Mouse (Mus musculus) right cerebral cortex, postnatal 10 days (tissue): Measurements from ENCODE around the gene Fam228b.
A peak's percentile ranks its signal among the peaks of the same experiment; 100 is the strongest.
"Not testable (repeated sequence)": the region's sequence is repeated elsewhere in the genome, so short reads cannot be mapped to it uniquely, and the experiment has no call there.

Experiments used
- DNase-seq, 2 experiments: peaks; one replicate each; pipeline ENCODE4 v3.0.0; 2021; ENCODE audit warnings: low spot score in 2 of 2

Fam228b gene

DNA sequence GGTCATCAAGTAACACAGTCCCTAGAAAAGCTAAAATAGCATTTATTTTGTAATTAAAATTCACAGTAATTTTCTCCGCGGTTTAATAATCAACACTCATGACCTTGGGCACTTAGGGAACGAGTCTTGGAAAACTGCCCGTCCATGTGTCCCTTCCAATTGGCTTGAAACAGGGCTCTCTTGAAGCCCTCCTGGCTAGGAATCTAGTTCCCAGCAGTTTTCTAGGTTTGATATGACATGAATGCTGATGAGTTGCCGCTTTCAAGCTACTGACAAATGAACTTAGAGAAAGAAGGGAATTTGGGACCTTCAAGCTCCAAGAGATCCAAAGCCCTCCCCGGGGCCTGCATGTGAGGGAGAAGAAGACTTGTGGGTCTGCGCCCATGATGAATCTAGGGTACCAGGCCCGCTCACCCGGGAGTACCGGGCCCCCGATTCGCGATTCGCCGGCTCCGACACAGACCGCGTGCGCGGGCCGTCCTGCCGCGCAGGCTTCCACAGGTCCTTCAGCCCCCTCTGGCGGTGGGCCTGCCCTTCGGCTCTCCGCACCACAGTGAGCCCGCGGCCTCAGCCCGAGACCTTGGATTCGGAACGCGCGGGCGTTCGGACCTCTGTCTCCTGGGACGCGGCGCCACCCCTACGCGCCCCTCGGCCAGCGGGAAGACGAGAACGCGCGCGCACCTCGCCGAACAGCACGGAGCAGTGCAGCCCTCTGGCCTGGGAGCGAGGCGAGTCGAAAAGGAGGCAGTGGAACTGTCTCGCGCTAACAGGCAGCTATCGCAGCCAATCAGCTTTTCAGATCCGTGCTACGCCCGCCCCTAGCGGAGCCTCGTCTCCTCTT is at the start of gene Fam228b, which contains the start of gene Pfn4:
Fam228b (minus strand) TSS at position 776 of the 841 bp plus-strand sequence.
Pfn4 (plus strand) TSS at position 531 of the 841 bp plus-strand sequence.
- DNase-seq = peak; percentile 97 to 98

- DNase-seq = peak; percentile 98 to 99
Observed at GRCm38 (mm10) chr12:4817361-4818101, 48.5 kb upstream of the Fam228b start, which contains the start of gene Sf3b6. Gene Sf3b6, plus strand, starts transcription at chr12:4817544.

- no peak for DNase-seq
Observed at GRCm38 (mm10) chr12:4816680-4817360, 47.8 kb upstream of the Fam228b start.

- no peak for DNase-seq
Observed at GRCm38 (mm10) chr12:4813636-4814035, 44.6 kb upstream of the Fam228b start.

DNA sequence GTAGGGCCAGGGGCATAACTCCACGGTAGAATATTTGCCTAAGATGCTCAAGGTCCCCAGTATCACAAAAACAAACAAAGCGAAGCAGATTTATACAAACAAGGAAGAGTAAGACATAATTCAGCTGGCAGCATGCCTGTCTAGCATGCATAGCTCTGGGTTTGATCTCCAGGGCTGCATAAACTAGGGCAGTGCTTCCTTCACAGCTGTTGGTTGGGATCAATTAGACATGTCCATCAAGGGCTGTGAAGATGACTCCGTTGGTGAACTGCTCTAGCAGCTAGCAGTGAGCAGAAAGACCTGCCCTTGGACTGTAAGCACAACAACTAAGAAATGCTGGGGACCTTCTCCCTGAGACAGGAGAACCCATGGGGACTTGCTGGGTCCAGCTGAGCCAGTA is 42.6 kb upstream of the Fam228b start:
- DNase-seq = no peak

DNA sequence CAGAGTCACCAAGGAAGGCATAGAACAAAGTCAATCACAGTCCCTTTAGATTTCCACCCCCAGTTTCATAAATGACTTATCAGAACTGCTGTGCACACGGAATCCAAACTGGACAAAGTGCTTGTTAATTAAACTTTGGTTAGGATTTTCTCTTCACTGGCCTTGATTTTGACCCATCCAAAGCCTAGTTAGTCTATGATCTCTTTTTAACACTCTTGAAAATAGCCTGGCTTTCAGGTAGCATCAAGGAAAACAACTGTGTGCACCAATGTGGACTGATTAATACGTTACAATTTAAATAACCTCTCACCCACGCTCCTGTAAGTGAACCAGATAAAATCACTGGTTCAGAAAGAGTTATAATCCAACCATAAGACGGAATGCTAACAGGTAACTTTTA is 42.0 kb upstream of the Fam228b start:
- DNase-seq = no peak

DNA sequence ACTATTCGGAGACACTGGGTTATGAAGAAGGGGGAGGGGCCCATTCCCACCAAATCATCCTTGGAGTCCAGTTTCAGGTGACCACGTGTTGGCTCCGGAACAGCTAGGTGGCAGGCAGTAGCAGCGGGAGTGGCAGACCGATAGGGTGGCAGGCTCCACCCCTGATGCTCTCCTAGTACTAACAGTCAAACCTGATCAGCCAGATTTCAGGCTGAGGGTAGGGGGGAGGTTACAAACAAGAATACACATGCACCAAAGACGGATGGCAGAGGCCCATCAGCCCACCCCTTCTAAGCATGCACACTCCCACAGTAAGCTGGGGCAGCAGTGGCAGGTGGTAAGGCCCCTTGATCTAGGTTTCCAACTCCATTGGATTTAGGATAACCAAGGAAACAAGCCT is 28.4 kb upstream of the Fam228b start:
- DNase-seq = not testable (repeated sequence)

DNA sequence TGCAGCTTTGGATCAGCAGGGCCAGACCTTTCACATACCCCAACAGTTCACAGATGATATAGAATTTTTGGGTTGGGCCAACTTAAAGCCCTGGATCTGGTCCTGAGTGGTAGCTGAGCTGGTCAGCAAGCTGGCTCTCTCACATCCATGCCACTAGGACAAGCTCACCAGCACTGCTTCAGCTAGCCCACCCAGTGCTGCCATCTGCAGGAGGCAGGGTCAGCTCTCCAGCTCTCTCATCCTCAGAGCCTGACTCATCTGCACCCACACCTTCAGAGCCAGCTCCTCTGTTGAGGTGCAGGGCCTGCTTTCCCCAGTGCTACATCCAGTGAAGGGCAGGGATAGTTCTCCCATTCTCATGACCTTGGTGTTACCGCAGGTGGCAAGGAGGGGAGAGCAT is 24.7 kb upstream of the Fam228b start:
- DNase-seq = peak in 1 of 2 experiments; percentile 38

DNA sequence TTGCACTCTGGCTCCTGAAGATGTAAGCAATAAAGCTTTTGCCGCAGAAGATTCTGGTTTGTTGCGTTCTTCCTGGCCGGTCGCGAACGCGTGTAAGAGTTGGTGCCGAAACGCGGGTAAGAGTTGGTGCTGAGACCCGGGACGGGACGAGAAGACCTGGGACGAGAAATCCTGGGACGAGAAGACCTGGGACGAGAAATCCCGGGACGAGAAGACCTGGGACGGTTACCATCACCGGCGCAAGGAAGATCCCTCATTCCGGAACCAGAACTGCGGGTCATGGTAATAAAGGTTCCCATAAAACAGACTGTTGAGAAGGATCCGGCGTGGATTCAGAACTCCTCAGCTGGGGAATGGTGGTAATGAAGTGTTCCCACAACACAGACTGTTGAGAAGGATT is 19.1 kb upstream of the Fam228b start:
- DNase-seq = not testable (repeated sequence)

DNA sequence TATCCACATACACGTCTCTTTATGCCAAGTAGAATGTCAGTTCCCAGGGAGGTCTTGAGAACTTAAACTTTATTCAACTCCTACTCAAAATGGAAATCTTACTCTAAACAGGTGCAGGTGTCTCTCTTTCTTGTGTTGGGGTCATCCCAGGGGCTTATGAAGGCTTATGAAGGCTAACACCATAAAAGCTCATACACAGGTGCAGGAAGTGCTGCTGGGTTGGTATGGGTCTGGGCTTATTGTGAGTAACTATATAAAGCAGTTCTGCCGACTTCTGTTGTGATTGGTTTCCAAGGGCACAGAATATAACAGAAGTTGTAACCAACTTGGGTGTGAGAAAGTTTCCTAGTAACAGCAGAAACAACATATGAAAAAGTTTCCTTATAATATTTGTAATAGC is 15.4 kb upstream of the Fam228b start:
- no peak for DNase-seq

- DNase-seq = no peak
Observed at GRCm38 (mm10) chr12:4783598-4783997, 14.5 kb upstream of the Fam228b start.

- DNase-seq = not testable (repeated sequence)
Observed at GRCm38 (mm10) chr12:4781725-4782404, 12.8 kb upstream of the Fam228b start.

DNA sequence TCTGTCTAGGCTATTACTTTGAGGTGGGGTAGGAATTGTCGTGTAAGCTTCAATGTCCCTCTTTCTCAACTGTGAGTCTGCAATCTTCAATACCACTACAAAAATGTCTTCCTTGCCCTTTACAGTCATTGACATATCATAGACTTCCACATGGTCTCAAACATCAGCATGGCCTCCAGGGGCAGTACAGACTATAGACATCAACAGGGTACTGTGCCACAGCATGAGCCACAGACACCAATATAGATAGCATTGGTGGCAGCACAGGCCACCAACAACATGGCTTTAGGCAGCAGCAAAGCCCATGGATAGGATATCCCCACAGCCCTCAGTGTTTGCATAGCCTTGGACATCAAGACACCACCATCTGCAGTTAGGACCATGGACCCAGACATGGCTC is 12.2 kb upstream of the Fam228b start:
- DNase-seq = no peak

- no peak for DNase-seq
Observed at GRCm38 (mm10) chr12:4780245-4780644, 11.2 kb upstream of the Fam228b start.

DNA sequence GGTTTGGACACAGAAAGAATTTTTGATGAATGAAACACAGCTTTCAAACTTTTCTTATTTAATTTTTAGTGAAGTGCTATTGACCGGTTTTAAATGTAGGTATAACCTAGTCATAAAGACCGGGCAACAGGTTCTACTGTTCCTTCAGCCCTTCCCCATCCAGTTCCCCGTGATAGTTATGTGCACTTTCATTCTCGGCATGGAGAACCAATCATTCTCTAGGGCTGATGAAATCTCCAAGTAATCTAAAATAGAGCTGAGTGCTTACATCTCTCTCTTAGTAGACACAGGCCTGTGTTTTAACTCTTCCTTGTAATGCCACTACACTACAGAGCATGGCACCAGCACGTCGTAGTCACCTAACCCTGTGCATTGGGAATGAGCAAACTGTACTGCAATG is 8.7 kb upstream of the Fam228b start:
- DNase-seq = no peak

- no peak for DNase-seq
Observed at GRCm38 (mm10) chr12:4775588-4775949, 6.5 kb upstream of the Fam228b start.

DNA sequence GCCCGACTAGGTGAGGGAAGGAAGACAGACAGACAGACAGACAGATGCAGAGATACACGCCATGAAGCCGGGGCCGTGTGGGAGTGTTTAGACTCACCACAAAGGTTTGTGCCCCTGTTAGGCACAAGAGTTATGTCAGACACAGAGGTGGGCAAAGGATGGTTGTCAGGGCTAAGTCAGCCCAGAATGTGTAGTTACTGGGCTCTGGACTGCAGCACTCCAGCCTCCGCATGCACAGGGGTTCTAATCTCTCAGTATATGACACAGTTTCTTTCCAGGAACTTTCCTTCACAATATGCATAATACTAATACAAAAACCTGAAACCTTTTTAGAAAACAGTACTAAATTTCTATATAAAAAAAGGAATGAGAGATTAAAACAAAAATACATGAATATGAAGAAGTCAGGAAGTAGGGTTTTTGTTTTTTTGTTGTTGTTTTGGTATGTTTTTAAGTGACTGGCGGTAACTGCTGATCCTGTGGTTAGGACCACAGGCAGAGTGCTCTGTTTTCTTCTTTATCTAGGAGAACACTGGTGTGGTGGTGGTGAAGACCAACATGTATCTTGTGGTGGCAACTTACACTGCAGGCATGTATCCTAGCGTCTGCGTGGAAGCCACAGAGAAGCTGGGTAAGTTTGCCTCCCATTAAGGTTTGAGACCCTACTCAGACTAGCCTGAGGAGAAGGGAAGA is 6.0 kb upstream of the Fam228b start:
- DNase-seq = no peak

DNA sequence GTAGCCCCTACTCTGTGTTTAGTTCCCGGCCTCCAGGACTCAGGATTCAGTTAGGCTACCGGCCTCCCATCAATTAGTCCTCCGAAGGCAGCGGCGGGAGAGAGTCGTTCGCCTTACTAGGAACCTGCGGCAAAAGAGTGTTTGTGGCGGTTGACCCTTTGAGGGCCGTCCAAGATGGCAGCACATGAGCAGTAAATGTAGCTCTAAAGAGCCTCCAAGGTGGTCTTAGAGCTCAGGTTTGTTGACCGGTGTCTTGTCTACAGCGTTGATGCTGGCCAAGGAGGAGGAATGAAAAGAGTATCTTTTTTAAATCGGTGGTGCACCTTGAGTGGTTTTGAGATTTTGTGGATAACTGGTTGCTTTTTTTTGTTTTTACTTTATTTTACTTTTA is 261 bp upstream of the Fam228b start:
- DNase-seq = no peak

DNA sequence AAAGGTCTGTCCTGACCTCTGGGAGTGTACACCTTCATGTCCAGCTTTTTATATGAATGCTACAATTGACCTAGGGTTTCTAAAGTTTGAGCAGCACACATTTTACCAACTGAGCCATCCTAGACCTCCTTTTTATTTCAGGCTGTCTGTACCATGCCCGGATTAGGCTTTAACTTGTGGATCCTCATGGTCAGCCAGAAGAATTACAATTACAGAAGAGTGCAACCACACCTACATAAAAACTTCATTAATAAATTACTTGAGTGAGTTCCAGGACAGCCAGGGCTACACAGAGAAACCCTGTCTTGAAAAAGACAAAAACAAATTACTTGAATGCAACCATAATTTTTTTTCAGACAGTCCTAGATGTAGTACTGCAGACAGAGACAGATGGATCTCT is 12.0 kb downstream of the Fam228b start:
- no peak for DNase-seq

GRCm38 (mm10) chr12:4754451-4754850 is 14.6 kb downstream of the Fam228b start:
- DNase-seq = not testable (repeated sequence)

DNA sequence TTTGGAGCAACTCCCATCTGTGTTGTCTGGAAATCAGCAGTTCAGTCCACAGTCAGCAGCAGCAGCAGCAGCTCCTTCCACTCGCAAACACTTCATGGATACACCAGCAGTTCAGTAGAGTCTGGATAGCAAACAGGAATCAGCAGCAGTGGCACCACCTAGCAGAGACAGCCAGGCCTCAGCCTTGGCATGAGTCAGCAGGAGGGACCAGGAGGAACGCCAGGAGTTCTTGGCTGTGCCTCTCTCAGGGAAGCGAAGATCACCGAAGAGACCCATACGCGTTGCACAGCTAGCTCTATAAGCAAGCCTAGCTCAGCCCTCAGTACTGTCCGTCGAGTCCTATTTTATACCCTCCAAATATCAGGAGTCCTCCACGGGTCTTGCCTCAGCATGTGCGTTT is 24.6 kb downstream of the Fam228b start:
- peak in 1 of 2 experiments; percentile 28 for DNase-seq
